Comparison of ENCODE assay signal across 9 mouse cellular contexts in the genomic region with DNA sequence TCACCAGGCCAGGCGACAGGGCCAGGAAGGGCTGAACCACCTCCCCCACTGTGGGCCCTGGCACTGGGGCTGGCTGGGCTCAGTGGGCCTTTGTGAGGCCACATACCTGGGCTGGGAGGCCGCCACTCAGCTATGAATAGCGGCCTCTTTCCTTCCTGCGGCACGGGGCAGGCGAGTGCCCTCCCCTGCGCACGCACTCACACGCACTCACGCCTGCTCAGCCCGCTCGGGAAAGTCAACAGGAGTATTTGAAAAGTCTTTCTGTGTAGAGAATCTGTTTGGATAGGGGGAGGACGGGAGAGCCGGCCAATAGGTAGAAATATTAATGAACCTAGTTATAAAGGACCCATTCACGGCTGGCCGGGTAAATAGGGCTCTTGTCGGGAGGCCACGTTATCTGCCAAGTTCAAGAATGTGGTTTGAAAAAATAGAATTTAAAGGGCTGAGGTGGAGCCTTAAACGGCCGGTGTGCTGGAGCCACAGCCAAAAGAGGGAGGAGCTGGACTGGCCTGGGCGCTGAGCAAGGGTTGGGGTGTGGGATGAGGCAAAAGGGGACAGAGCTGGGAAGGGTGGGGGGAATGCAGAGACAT. TPM values are rescaled to one million over a fixed set of nuclear protein-coding genes. Genes with fewer than 3 reads are reported as not detected.
DNase-seq lines count a peak whose midpoint lies in the region; ATAC-seq and TF ChIP-seq lines count a peak whose summit lies in the region.
"Had no signal": no experiment of that assay in that cellular context is flagged by ENCODE, and none has a peak within 500 bp of the region (broad histone marks: within the 10 kb centered on the region; RNA-seq: fewer than 3 reads in every experiment).

No protein-coding gene starts in this region.

- H3K27ac ChIP-seq in neural tube, embryonic 11.5 days (ENCODE audit: low read depth, low read length): no peak overlapping the region
- H3K27ac ChIP-seq in hindbrain, postnatal 0 days: no peak overlapping the region
- H3K27ac ChIP-seq in liver, postnatal 0 days (ENCODE audit: low read depth): peak overlapping the region; percentile 79
- H3K27ac ChIP-seq in neural tube, embryonic 15.5 days (replicated peaks): no peak overlapping the region

- no peak overlapping the region for H3K4me2 ChIP-seq in neural tube, embryonic 11.5 days (ENCODE audit: low read depth)
- H3K4me2 ChIP-seq in hindbrain, postnatal 0 days (ENCODE audit: low read depth, low read length): no peak overlapping the region
- peak overlapping the region; percentile 48 for H3K4me2 ChIP-seq in liver, postnatal 0 days (ENCODE audit: low read depth, low read length)
- H3K4me2 ChIP-seq in neural tube, embryonic 15.5 days: no peak overlapping the region; the same call in 1 of the 2 replicates

- peak; percentile 50 for DNase-seq in neural tube, embryonic 11.5 days (ENCODE audit: low spot score)
- DNase-seq in neural tube, embryonic 10.5 days (ENCODE audit: extremely low spot score, low spot score): no peak
- DNase-seq in hindbrain, postnatal 0 days (ENCODE audit: low spot score): no peak
- peak; percentile 55 for DNase-seq in liver, postnatal 0 days
- no peak for DNase-seq in spleen, adult 12 weeks (ENCODE audit: low spot score)
- DNase-seq in layer of hippocampus, adult 11-12 months (ENCODE audit: low spot score): no peak
- no peak for DNase-seq in embryo, embryonic 9.5 days (ENCODE audit: extremely low spot score)

- no peaks in the 10 kb centered on the region for H3K9me3 ChIP-seq in neural tube, embryonic 11.5 days (ENCODE audit: control insufficient read depth, low read length)
- no peaks in the 10 kb centered on the region for H3K9me3 ChIP-seq in hindbrain, postnatal 0 days (ENCODE audit: low read length)
- no peaks in the 10 kb centered on the region for H3K9me3 ChIP-seq in liver, postnatal 0 days (ENCODE audit: low read length)
- no peaks in the 10 kb centered on the region for H3K9me3 ChIP-seq in neural tube, embryonic 15.5 days (replicated peaks)

- no peak overlapping the region for H3K4me3 ChIP-seq in neural tube, embryonic 11.5 days (ENCODE audit: low read depth, low read length)
- H3K4me3 ChIP-seq in hindbrain, postnatal 0 days (ENCODE audit: low read length): no peak overlapping the region
- no peak overlapping the region for H3K4me3 ChIP-seq in liver, postnatal 0 days (ENCODE audit: low read depth, low read length)
- H3K4me3 ChIP-seq in neural tube, embryonic 15.5 days (replicated peaks): no peak overlapping the region
- H3K4me3 ChIP-seq: erythroblast, embryonic 14.5 days had no signal

- H3K9ac ChIP-seq in neural tube, embryonic 11.5 days (ENCODE audit: low read length): no peak overlapping the region; the same call in 1 of the 2 replicates
- H3K9ac ChIP-seq in hindbrain, postnatal 0 days (replicated peaks; ENCODE audit: low read length): no peak overlapping the region
- H3K9ac ChIP-seq in liver, postnatal 0 days (replicated peaks): peak overlapping the region; percentile 34
- H3K9ac ChIP-seq in neural tube, embryonic 15.5 days (replicated peaks): no peak overlapping the region

- no peak for TF ChIP-seq EP300 in liver, postnatal 0 days (IDR thresholded peaks at IDR 0.05; ENCODE audit: low read depth)

- no peaks in the 10 kb centered on the region for H3K27me3 ChIP-seq in neural tube, embryonic 11.5 days (ENCODE audit: control insufficient read depth, insufficient read depth, low read length)
- no peaks in the 10 kb centered on the region for H3K27me3 ChIP-seq in hindbrain, postnatal 0 days (ENCODE audit: insufficient read depth, low read length)
- H3K27me3 ChIP-seq in liver, postnatal 0 days (ENCODE audit: insufficient read depth, low read length): no peaks in the 10 kb centered on the region
- peaks cover 4% of the 10 kb centered on the region; the same call in 1 of the 2 replicates for H3K27me3 ChIP-seq in neural tube, embryonic 15.5 days (replicated peaks)

- 60% methylated on average over 21 of the region's 21 CpGs for WGBS in neural tube, embryonic 11.5 days
- WGBS in hindbrain, postnatal 0 days: 40% methylated on average over 21 of the region's 21 CpGs
- WGBS in liver, postnatal 0 days (ENCODE audit: insufficient replicate concordance): 53% methylated on average over 21 of the region's 21 CpGs
- WGBS in neural tube, embryonic 15.5 days: 53% methylated on average over 21 of the region's 21 CpGs

- no peaks in the 10 kb centered on the region for H3K4me1 ChIP-seq in neural tube, embryonic 11.5 days (ENCODE audit: control insufficient read depth, insufficient read depth, low read length)
- no peaks in the 10 kb centered on the region for H3K4me1 ChIP-seq in hindbrain, postnatal 0 days (ENCODE audit: insufficient read depth, low read length)
- peaks cover 2% of the 10 kb centered on the region; the same call in 1 of the 2 replicates for H3K4me1 ChIP-seq in liver, postnatal 0 days (ENCODE audit: insufficient read depth)
- H3K4me1 ChIP-seq in neural tube, embryonic 15.5 days: 0 out of 2 replicates have a peak, but pooled peaks cover 4% of the 10 kb centered on the region

- TF ChIP-seq CTCF in hindbrain, postnatal 0 days (IDR thresholded peaks at IDR 0.05; ENCODE audit: low read depth): no peak
- no peak for TF ChIP-seq CTCF in liver, postnatal 0 days (IDR thresholded peaks at IDR 0.05; ENCODE audit: low read depth)

- H3K36me3 ChIP-seq in neural tube, embryonic 11.5 days (ENCODE audit: control insufficient read depth, insufficient read depth, low read length): no peaks in the 10 kb centered on the region
- no peaks in the 10 kb centered on the region for H3K36me3 ChIP-seq in hindbrain, postnatal 0 days (ENCODE audit: insufficient read depth, low read length)
- no peaks in the 10 kb centered on the region for H3K36me3 ChIP-seq in liver, postnatal 0 days (replicated peaks; ENCODE audit: insufficient read depth, low read length)
- no peaks in the 10 kb centered on the region for H3K36me3 ChIP-seq in neural tube, embryonic 15.5 days

- no peak for ATAC-seq in neural tube, embryonic 11.5 days (ENCODE audit: insufficient read depth, low FRiP score, low TSS enrichment)
- ATAC-seq in hindbrain, postnatal 0 days: peak; percentile 50; the same call in 1 of the 2 replicates
- ATAC-seq in liver, postnatal 0 days: peak; percentile 89
- ATAC-seq in neural tube, embryonic 15.5 days (ENCODE audit: low FRiP score): peak; percentile 28; the same call in 1 of the 2 replicates

RNA-seq across cellular contexts. Expression of gene Kif12, which starts 14.4 kb away (rescaled TPM):
- not detected in 2 replicates for polyA plus RNA-seq in neural tube, embryonic 11.5 days (2014; fragmentation: Nextera tagmentation; extraction: Ambion mirVana)
- total RNA-seq in hindbrain, postnatal 0 days (2014; rRNA removed): 0.18 and 0.47 TPM in 2 replicates
- polyA plus RNA-seq in hindbrain, postnatal 0 days (2015; fragmentation: Nextera tagmentation; extraction: Ambion mirVana): 0.10 and 0.39 TPM in 2 replicates
- 0.40 and 0.59 TPM in 2 replicates for polyA plus RNA-seq in liver, postnatal 0 days (2015; fragmentation: Nextera tagmentation; extraction: Ambion mirVana)
- polyA plus RNA-seq in neural tube, embryonic 15.5 days (2015; fragmentation: Nextera tagmentation; extraction: Ambion mirVana): 0.05 and 8.4 TPM in 2 replicates
- polyA plus RNA-seq: erythroblast, embryonic 14.5 days had no signal

RNA-seq across cellular contexts. Expression of gene Col27a1, which starts 27.4 kb away (rescaled TPM):
- 3.5 and 4.0 TPM in 2 replicates for polyA plus RNA-seq in neural tube, embryonic 11.5 days (2014; fragmentation: Nextera tagmentation; extraction: Ambion mirVana)
- total RNA-seq in hindbrain, postnatal 0 days (2014; rRNA removed): 5.8 and 9.5 TPM in 2 replicates
- polyA plus RNA-seq in hindbrain, postnatal 0 days (2015; fragmentation: Nextera tagmentation; extraction: Ambion mirVana): 1.4 and 1.9 TPM in 2 replicates
- 2.1 and 2.8 TPM in 2 replicates for polyA plus RNA-seq in liver, postnatal 0 days (2015; fragmentation: Nextera tagmentation; extraction: Ambion mirVana)
- polyA plus RNA-seq in neural tube, embryonic 15.5 days (2015; fragmentation: Nextera tagmentation; extraction: Ambion mirVana): 2.8 and 4.5 TPM in 2 replicates

RNA-seq across cellular contexts. Expression of gene Ambp, which starts 31.8 kb away (rescaled TPM):
- 0.57 and 0.60 TPM in 2 replicates for polyA plus RNA-seq in neural tube, embryonic 11.5 days (2014; fragmentation: Nextera tagmentation; extraction: Ambion mirVana)
- not detected in 2 replicates for total RNA-seq in hindbrain, postnatal 0 days (2014; rRNA removed)
- not detected in 2 replicates for polyA plus RNA-seq in hindbrain, postnatal 0 days (2015; fragmentation: Nextera tagmentation; extraction: Ambion mirVana)
- 2,449 and 2,507 TPM in 2 replicates for polyA plus RNA-seq in liver, postnatal 0 days (2015; fragmentation: Nextera tagmentation; extraction: Ambion mirVana)
- polyA plus RNA-seq in neural tube, embryonic 15.5 days (2015; fragmentation: Nextera tagmentation; extraction: Ambion mirVana): 0.28 and 3.2 TPM in 2 replicates

Comparison
In these comparisons a context has a peak if more than half of its experiments do, and no peak if none do; other contexts are left out.
1. DNase-seq: peak in neural tube, embryonic 11.5 days (single experiment) and liver, postnatal 0 days (single experiment); none in neural tube, embryonic 10.5 days (single experiment), hindbrain, postnatal 0 days (single experiment), spleen, adult 12 weeks (single experiment), layer of hippocampus, adult 11-12 months (single experiment) and embryo, embryonic 9.5 days (single experiment).
2. RNA of gene Ambp, which starts 31.8 kb away (polyA plus RNA-seq): 2,449 to 2,507 TPM in liver, postnatal 0 days; 0.57 to 0.60 TPM in neural tube, embryonic 11.5 days, 0.28 to 3.2 TPM in neural tube, embryonic 15.5 days and not detected in hindbrain, postnatal 0 days; every median in the first group is over 100 times any median in the second.